Mouse (Mus musculus) heart, adult 10 weeks (tissue): Measurements from ENCODE around the gene Foxr2. TPM values are rescaled to one million over a fixed set of nuclear protein-coding genes. Genes with fewer than 3 reads are reported as not detected.

ENCODE experiments used
- polyA plus RNA-seq: library from polyadenylated mRNA; stranded (reverse); fragments of 350-450 nt; fragmentation: Illumina TruSeq; extraction: RNeasy Lipid Tissue Mini Kit (QIAGEN cat#74804); gene quantifications from one replicate; pipeline ENCODE4 v1.2.3, GENCODE M21; 2014; ENCODE audit warnings: low read depth, low replicate concordance

The Foxr2 gene
- not detected for polyA plus RNA-seq

DNA sequence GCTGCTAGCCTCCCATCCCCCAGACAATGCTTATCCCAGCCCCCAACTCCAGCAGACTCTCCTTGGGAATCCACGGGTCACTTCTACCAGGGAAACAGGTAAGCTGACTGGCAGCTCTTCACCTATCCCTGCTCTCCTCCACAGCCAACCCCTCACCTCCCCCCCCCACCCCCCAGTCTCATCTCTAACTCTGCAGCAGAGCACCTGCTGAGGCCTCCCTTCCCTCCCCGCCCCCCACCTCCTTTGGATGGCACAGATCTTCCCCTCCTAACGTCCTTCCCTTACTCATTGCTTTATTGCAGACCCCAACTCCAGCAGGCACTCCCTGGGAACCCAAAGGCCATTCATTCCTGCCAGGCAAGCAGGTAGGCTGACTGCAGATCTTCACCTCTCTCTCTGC lies at the start of gene Foxr2:
Foxr2 (plus strand) TSS at position 301 of the 400 bp plus-strand sequence.

GRCm38 (mm10) chrX:153139734-153140515 lies 21.3 kb downstream of the Foxr2 start, which contains the start of gene Rragb:
Rragb (plus strand) TSS chrX:153139981.

Other genes starting within 250 kb of the Foxr2 start
- gene Usp51, start 112.3 kb upstream of the Foxr2 start, polyA plus RNA-seq, result not detected
- gene Mageh1, start 81.2 kb upstream of the Foxr2 start, polyA plus RNA-seq, result 12.0 TPM
- 5.0 TPM for gene Rragb, start 21.2 kb downstream of the Foxr2 start, polyA plus RNA-seq
- 0.37 TPM for gene Klf8, start 118.7 kb downstream of the Foxr2 start, polyA plus RNA-seq